Mouse (Mus musculus): ENCODE results near the gene Capn6. TPM values are rescaled to one million over a fixed set of nuclear protein-coding genes. Genes with fewer than 3 reads are reported as not detected.

Gene Capn6
- not detected for total RNA-seq (2023)

GRCm38 (mm10) chrX:143827212-143827611, at the start of gene Capn6:
TSS of gene Capn6 (minus strand) at chrX:143827414.

Other genes with a start within 250 kb of the Capn6 start
- not detected for gene Dcx, start 105.9 kb upstream of the Capn6 start, total RNA-seq (2023)